Comparison of ENCODE assay signal across 24 mouse cellular contexts in genomic region chr3:38230796-38231195, GRCm38 (mm10).
DNase-seq lines count a peak whose midpoint lies in the region; ATAC-seq lines count a peak whose summit lies in the region.
"Had no signal": no experiment of that assay in that cellular context is flagged by ENCODE, and none has a peak within 500 bp of the region (broad histone marks: within the 10 kb centered on the region; RNA-seq: fewer than 3 reads in every experiment).

No protein-coding gene starts in this region.

- peaks cover 44% of the 10 kb centered on the region for H3K4me1 ChIP-seq in hindbrain, embryonic 10.5 days (replicated peaks)
- H3K4me1 ChIP-seq in hindbrain, embryonic 11.5 days (replicated peaks; ENCODE audit: control insufficient read depth, insufficient read depth, low read length): peaks cover 3% of the 10 kb centered on the region; the same call in 1 of the 2 replicates
- H3K4me1 ChIP-seq in limb, embryonic 11.5 days (ENCODE audit: control insufficient read depth, insufficient read depth, low read length): peaks cover 21% of the 10 kb centered on the region
- peaks cover 26% of the 10 kb centered on the region for H3K4me1 ChIP-seq in limb, embryonic 10.5 days
- peaks cover 14% of the 10 kb centered on the region for H3K4me1 ChIP-seq in midbrain, embryonic 11.5 days (ENCODE audit: control insufficient read depth, insufficient read depth, low read length)
- H3K4me1 ChIP-seq in midbrain, embryonic 13.5 days (replicated peaks): peaks cover 47% of the 10 kb centered on the region

- WGBS in hindbrain, embryonic 10.5 days: 49% methylated on average over 6 of the region's 6 CpGs
- 57% methylated on average over 6 of the region's 6 CpGs for WGBS in hindbrain, embryonic 11.5 days
- 70% methylated on average over 6 of the region's 6 CpGs for WGBS in limb, embryonic 11.5 days
- WGBS in limb, embryonic 10.5 days: 79% methylated on average over 6 of the region's 6 CpGs
- WGBS in midbrain, embryonic 11.5 days: 59% methylated on average over 6 of the region's 6 CpGs
- WGBS in midbrain, embryonic 13.5 days: 63% methylated on average over 6 of the region's 6 CpGs

- H3K27ac ChIP-seq in hindbrain, embryonic 10.5 days: peak overlapping the region; percentile 66; the same call in 1 of the 2 replicates
- no peak overlapping the region for H3K27ac ChIP-seq in hindbrain, embryonic 11.5 days (ENCODE audit: low read depth, low read length)
- H3K27ac ChIP-seq in limb, embryonic 11.5 days (replicated peaks; ENCODE audit: low read depth, low read length): no peak overlapping the region
- H3K27ac ChIP-seq in limb, embryonic 10.5 days: no peak overlapping the region
- H3K27ac ChIP-seq in midbrain, embryonic 11.5 days (ENCODE audit: low read depth, low read length): no peak overlapping the region
- no peak overlapping the region for H3K27ac ChIP-seq in midbrain, embryonic 13.5 days
- H3K27ac ChIP-seq: forebrain, embryonic 13.5 days; heart, embryonic 15.5 days; hindbrain, embryonic 12.5 days; hindbrain, embryonic 15.5 days had no signal

- no peak overlapping the region for H3K4me2 ChIP-seq in hindbrain, embryonic 11.5 days (replicated peaks; ENCODE audit: low read depth, low read length)
- no peak overlapping the region for H3K4me2 ChIP-seq in limb, embryonic 11.5 days (ENCODE audit: low read depth, severe bottlenecking)
- no peak overlapping the region for H3K4me2 ChIP-seq in midbrain, embryonic 11.5 days
- H3K4me2 ChIP-seq in midbrain, embryonic 13.5 days (replicated peaks): no peak overlapping the region
- H3K4me2 ChIP-seq: forebrain, embryonic 13.5 days; heart, embryonic 12.5 days; heart, embryonic 15.5 days; hindbrain, embryonic 12.5 days; hindbrain, embryonic 15.5 days had no signal

- H3K4me3 ChIP-seq in hindbrain, embryonic 10.5 days: no peak overlapping the region
- H3K4me3 ChIP-seq in hindbrain, embryonic 11.5 days (ENCODE audit: low read depth, low read length): no peak overlapping the region
- no peak overlapping the region for H3K4me3 ChIP-seq in limb, embryonic 11.5 days (ENCODE audit: low read depth, low read length)
- no peak overlapping the region for H3K4me3 ChIP-seq in limb, embryonic 10.5 days
- H3K4me3 ChIP-seq in midbrain, embryonic 11.5 days (ENCODE audit: low read depth, low read length): no peak overlapping the region
- no peak overlapping the region for H3K4me3 ChIP-seq in midbrain, embryonic 13.5 days (replicated peaks)
- H3K4me3 ChIP-seq: forebrain, embryonic 10.5 days; forebrain, embryonic 13.5 days; heart, embryonic 12.5 days; heart, embryonic 15.5 days; hindbrain, embryonic 12.5 days; hindbrain, embryonic 15.5 days had no signal

- no peak overlapping the region for H3K9ac ChIP-seq in hindbrain, embryonic 11.5 days (ENCODE audit: low read depth, low read length)
- H3K9ac ChIP-seq in limb, embryonic 11.5 days (ENCODE audit: low read length): no peak overlapping the region
- H3K9ac ChIP-seq in midbrain, embryonic 11.5 days (ENCODE audit: low read length): no peak overlapping the region
- H3K9ac ChIP-seq in midbrain, embryonic 13.5 days (replicated peaks): no peak overlapping the region
- H3K9ac ChIP-seq: forebrain, embryonic 13.5 days; heart, embryonic 12.5 days; heart, embryonic 15.5 days; hindbrain, embryonic 12.5 days; hindbrain, embryonic 15.5 days had no signal

- ATAC-seq in hindbrain, embryonic 11.5 days (ENCODE audit: low FRiP score): no peak
- no peak for ATAC-seq in limb, embryonic 11.5 days (ENCODE audit: insufficient number of reproducible peaks, low FRiP score, low TSS enrichment, low read depth)
- ATAC-seq in midbrain, embryonic 11.5 days (ENCODE audit: low FRiP score): no peak
- ATAC-seq in midbrain, embryonic 13.5 days: no peak
- ATAC-seq: forebrain, embryonic 13.5 days; forebrain, embryonic 16.5 days; Patski had no signal

- no peaks in the 10 kb centered on the region for H3K27me3 ChIP-seq in hindbrain, embryonic 10.5 days (ENCODE audit: insufficient read depth, poor library complexity, severe bottlenecking)
- no peaks in the 10 kb centered on the region for H3K27me3 ChIP-seq in hindbrain, embryonic 11.5 days (ENCODE audit: control insufficient read depth, insufficient read depth, low read length)
- H3K27me3 ChIP-seq in limb, embryonic 11.5 days (ENCODE audit: control insufficient read depth, insufficient read depth, low read length): no peaks in the 10 kb centered on the region
- H3K27me3 ChIP-seq in limb, embryonic 10.5 days (ENCODE audit: low read depth, poor library complexity, severe bottlenecking): no peaks in the 10 kb centered on the region
- H3K27me3 ChIP-seq in midbrain, embryonic 11.5 days (ENCODE audit: control insufficient read depth, insufficient read depth, low read length): no peaks in the 10 kb centered on the region
- no peaks in the 10 kb centered on the region for H3K27me3 ChIP-seq in midbrain, embryonic 13.5 days
- H3K27me3 ChIP-seq: forebrain, embryonic 13.5 days; heart, embryonic 12.5 days; heart, embryonic 15.5 days; hindbrain, embryonic 12.5 days; hindbrain, embryonic 15.5 days; Patski had no signal

- no peaks in the 10 kb centered on the region for H3K36me3 ChIP-seq in hindbrain, embryonic 10.5 days
- no peaks in the 10 kb centered on the region for H3K36me3 ChIP-seq in hindbrain, embryonic 11.5 days (ENCODE audit: control insufficient read depth, insufficient read depth, low read length)
- H3K36me3 ChIP-seq in limb, embryonic 11.5 days (ENCODE audit: control insufficient read depth, insufficient read depth, low read length): no peaks in the 10 kb centered on the region
- H3K36me3 ChIP-seq in limb, embryonic 10.5 days: no peaks in the 10 kb centered on the region
- H3K36me3 ChIP-seq in midbrain, embryonic 11.5 days (ENCODE audit: control insufficient read depth, insufficient read depth, low read length): no peaks in the 10 kb centered on the region
- H3K36me3 ChIP-seq in midbrain, embryonic 13.5 days: no peaks in the 10 kb centered on the region
- H3K36me3 ChIP-seq: forebrain, embryonic 10.5 days; G1E; heart, embryonic 12.5 days; heart, embryonic 15.5 days; hindbrain, embryonic 12.5 days; hindbrain, embryonic 15.5 days had no signal

- no peak for DNase-seq in hindbrain, embryonic 10.5 days (ENCODE audit: low spot score)
- DNase-seq in hindbrain, embryonic 11.5 days (ENCODE audit: low spot score): no peak
- peak; percentile 17 for DNase-seq in limb, embryonic 11.5 days (ENCODE audit: low spot score)
- DNase-seq in limb, embryonic 10.5 days (ENCODE audit: low spot score): no peak
- peak; percentile 71 for DNase-seq in midbrain, embryonic 11.5 days (ENCODE audit: low spot score, missing footprints)
- DNase-seq: adrenal gland, postnatal 10 days; adrenal gland, postnatal 36 days; B cell, adult 2 months; cerebellum, adult 18-20 months; cerebellum, adult 9-10 months; cerebellum, postnatal 14 days; gastrocnemius, postnatal 10 days; gastrocnemius, postnatal 36 days; heart, postnatal 36 days had no signal

- no peaks in the 10 kb centered on the region for H3K9me3 ChIP-seq in hindbrain, embryonic 10.5 days
- no peaks in the 10 kb centered on the region for H3K9me3 ChIP-seq in hindbrain, embryonic 11.5 days (ENCODE audit: control insufficient read depth, low read length)
- no peaks in the 10 kb centered on the region for H3K9me3 ChIP-seq in limb, embryonic 11.5 days (ENCODE audit: control insufficient read depth, low read length)
- H3K9me3 ChIP-seq in limb, embryonic 10.5 days (replicated peaks): no peaks in the 10 kb centered on the region
- H3K9me3 ChIP-seq in midbrain, embryonic 11.5 days (ENCODE audit: control insufficient read depth, low read length): no peaks in the 10 kb centered on the region
- no peaks in the 10 kb centered on the region for H3K9me3 ChIP-seq in midbrain, embryonic 13.5 days
- H3K9me3 ChIP-seq: forebrain, embryonic 10.5 days; forebrain, embryonic 13.5 days; G1E; heart, embryonic 12.5 days; heart, embryonic 15.5 days; hindbrain, embryonic 12.5 days; hindbrain, embryonic 15.5 days had no signal

Comparison
In these comparisons a context has a peak if more than half of its experiments do, and no peak if none do; other contexts are left out.
1. DNase-seq: peak in limb, embryonic 11.5 days (single experiment) and midbrain, embryonic 11.5 days (single experiment); none in hindbrain, embryonic 10.5 days (single experiment), hindbrain, embryonic 11.5 days (single experiment) and limb, embryonic 10.5 days (single experiment).